Mouse (Mus musculus) forebrain, embryonic 13.5 days (tissue): ENCODE measurements at regions not wholly inside any gene's neighbourhood (a gene's known extent, or its start where the extent isn't known, plus 50 kb on each side); places are given as distances from the start of the nearest gene placed in this dataset.
A peak's percentile ranks its signal among the peaks of the same experiment; 100 is the strongest.

ENCODE experiments used
- ATAC-seq: fragments of 200-750 bp; cut with Nextera tagmentation; 2 replicates; pipeline ENCODE4 v1.8.0; 2017
- H3K27ac ChIP-seq: fragments of 300-500 bp; sonication (generic); 2 replicates; pipeline ENCODE4 v1.5.1; 2015; ENCODE audit warnings: inconsistent platforms, mild to moderate bottlenecking, moderate library complexity
- H3K27me3 ChIP-seq: fragments of 300-500 bp; sonication (generic); 2 replicates; pipeline ENCODE4 v1.6.1; 2015; ENCODE audit warnings: mild to moderate bottlenecking, inconsistent platforms
- H3K36me3 ChIP-seq: fragments of 300-500 bp; sonication (generic); 2 replicates; pipeline ENCODE4 v1.6.1; 2015; ENCODE audit warnings: mild to moderate bottlenecking, inconsistent platforms; ENCODE audit not compliant: poor library complexity, severe bottlenecking
- H3K4me1 ChIP-seq: fragments of 300-500 bp; sonication (generic); 2 replicates; pipeline ENCODE4 v1.6.1; 2015; ENCODE audit warnings: inconsistent platforms
- H3K4me2 ChIP-seq: fragments of 300-500 bp; sonication (generic); 2 replicates; pipeline ENCODE4 v1.6.1; 2015; ENCODE audit warnings: inconsistent platforms, mild to moderate bottlenecking, moderate library complexity
- H3K4me3 ChIP-seq: fragments of 300-500 bp; sonication (generic); 2 replicates; pipeline ENCODE4 v1.5.1; 2015; ENCODE audit warnings: mild to moderate bottlenecking, inconsistent platforms
- H3K9ac ChIP-seq: fragments of 300-500 bp; sonication (generic); 2 replicates; pipeline ENCODE4 v1.6.1; 2015; ENCODE audit warnings: mild to moderate bottlenecking, inconsistent platforms
- H3K9me3 ChIP-seq: fragments of 300-500 bp; sonication (generic); replicated peaks from 2 replicates; pipeline ENCODE4 v1.6.1; 2016; ENCODE audit warnings: inconsistent platforms
- WGBS: fragments of 180-500 bp; shearing (Covaris S2); methylation state at CpG from one replicate; pipeline ENCODE4 v1.1.7; 2015; 5-methylcytosine and 5-hydroxymethylcytosine counted together

- Histone ChIP-seq H3K4me1 (peaks cover 12% of the 10 kb centered on the region; the same call in 1 of the 2 replicates), H3K4me2 (no peak overlapping the region), H3K27ac (no peak overlapping the region), H3K4me3 (no peak overlapping the region), H3K9me3 (no peaks in the 10 kb centered on the region), H3K9ac (no peak overlapping the region), H3K36me3 (no peaks in the 10 kb centered on the region), H3K27me3 (peaks cover 2% of the 10 kb centered on the region; the same call in 1 of the 2 replicates)
- no peak for ATAC-seq
- 91% methylated on average over 5 of the region's 5 CpGs for WGBS
Measured at GRCm38 (mm10) chr14:102674635-102675034, 307.8 kb downstream of the Kctd12 start.

- Histone ChIP-seq H3K4me1 (peaks cover 12% of the 10 kb centered on the region; the same call in 1 of the 2 replicates), H3K9me3 (no peaks in the 10 kb centered on the region), H3K4me3 (no peak overlapping the region), H3K4me2 (no peak overlapping the region), H3K9ac (no peak overlapping the region), H3K27ac (no peak overlapping the region), H3K27me3 (peaks cover 2% of the 10 kb centered on the region; the same call in 1 of the 2 replicates), H3K36me3 (no peaks in the 10 kb centered on the region)
- peak; percentile 31; the same call in 1 of the 2 replicates for ATAC-seq
- WGBS = 36% methylated on average over 5 of the region's 5 CpGs
Measured at GRCm38 (mm10) chr14:102673724-102674123, 308.7 kb downstream of the Kctd12 start.

GRCm38 (mm10) chr14:102663240-102663639, 319.2 kb downstream of the Kctd12 start:
- Histone ChIP-seq H3K4me3 (no peak overlapping the region), H3K4me2 (no peak overlapping the region), H3K27me3 (no peaks in the 10 kb centered on the region), H3K4me1 (no peaks in the 10 kb centered on the region), H3K9ac (no peak overlapping the region), H3K9me3 (no peaks in the 10 kb centered on the region), H3K36me3 (no peaks in the 10 kb centered on the region), H3K27ac (no peak overlapping the region)
- whole genome bisulfite sequencing = 72% methylated on average over 2 of the region's 2 CpGs
- peak; percentile 72; the same call in 1 of the 2 replicates for ATAC-seq

GRCm38 (mm10) chr14:102660351-102660750, 322.1 kb downstream of the Kctd12 start:
- ATAC-seq = no peak
- WGBS = 82% methylated on average over 11 of the region's 11 CpGs
- Histone ChIP-seq H3K9me3 (no peaks in the 10 kb centered on the region), H3K4me2 (no peak overlapping the region), H3K27ac (no peak overlapping the region), H3K27me3 (no peaks in the 10 kb centered on the region), H3K36me3 (no peaks in the 10 kb centered on the region), H3K4me1 (no peaks in the 10 kb centered on the region), H3K9ac (no peak overlapping the region), H3K4me3 (no peak overlapping the region)

GRCm38 (mm10) chr14:102656235-102656634, 326.2 kb downstream of the Kctd12 start:
- H3K36me3 ChIP-seq = no peaks in the 10 kb centered on the region
- H3K4me2 ChIP-seq = no peak overlapping the region
- H3K9me3 ChIP-seq = no peaks in the 10 kb centered on the region
- no peaks in the 10 kb centered on the region for H3K4me1 ChIP-seq
- no peak overlapping the region for H3K4me3 ChIP-seq
- no peak for ATAC-seq
- H3K27me3 ChIP-seq = no peaks in the 10 kb centered on the region
- no peak overlapping the region for H3K27ac ChIP-seq
- no peak overlapping the region for H3K9ac ChIP-seq
- WGBS = 91% methylated on average over 1 of the region's 1 CpGs

GRCm38 (mm10) chr14:102629601-102630000, 352.8 kb downstream of the Kctd12 start:
- peak; percentile 27; the same call in 1 of the 2 replicates for ATAC-seq
- H3K4me1 ChIP-seq = no peaks in the 10 kb centered on the region

GRCm38 (mm10) chr14:102621546-102621945, 360.9 kb downstream of the Kctd12 start:
- ATAC-seq = no peak
- H3K9ac ChIP-seq = no peak overlapping the region
- H3K27ac ChIP-seq = no peak overlapping the region
- H3K4me2 ChIP-seq = no peak overlapping the region
- H3K27me3 ChIP-seq = no peaks in the 10 kb centered on the region
- no peaks in the 10 kb centered on the region for H3K4me1 ChIP-seq
- no peaks in the 10 kb centered on the region for H3K9me3 ChIP-seq
- no peaks in the 10 kb centered on the region for H3K36me3 ChIP-seq
- H3K4me3 ChIP-seq = no peak overlapping the region

More at GRCm38 (mm10) chr14:102629601-102630000, 352.8 kb downstream of the Kctd12 start:
- H3K4me2 ChIP-seq = no peak overlapping the region
- no peaks in the 10 kb centered on the region for H3K9me3 ChIP-seq
- 43% methylated on average over 2 of the region's 2 CpGs for WGBS
- H3K4me3 ChIP-seq = no peak overlapping the region
- no peaks in the 10 kb centered on the region for H3K27me3 ChIP-seq
- no peaks in the 10 kb centered on the region for H3K36me3 ChIP-seq
- no peak overlapping the region for H3K9ac ChIP-seq
- H3K27ac ChIP-seq = no peak overlapping the region

GRCm38 (mm10) chr14:102619056-102619455, 363.4 kb downstream of the Kctd12 start:
- ATAC-seq = no peak
- H3K9ac ChIP-seq = no peak overlapping the region
- H3K27me3 ChIP-seq = no peaks in the 10 kb centered on the region
- no peaks in the 10 kb centered on the region for H3K9me3 ChIP-seq
- no peak overlapping the region for H3K4me3 ChIP-seq
- no peaks in the 10 kb centered on the region for H3K36me3 ChIP-seq
- H3K4me2 ChIP-seq = no peak overlapping the region
- H3K4me1 ChIP-seq = peaks cover 3% of the 10 kb centered on the region; the same call in 1 of the 2 replicates
- no peak overlapping the region for H3K27ac ChIP-seq
- 58% methylated on average over 4 of the region's 4 CpGs for WGBS

- ATAC-seq = peak; percentile 81
- peak overlapping the region; percentile 22; the same call in 1 of the 2 replicates for H3K4me2 ChIP-seq
- WGBS = 11% methylated on average over 7 of the region's 7 CpGs
Measured at GRCm38 (mm10) chr14:102615588-102616309, 366.7 kb downstream of the Kctd12 start.

GRCm38 (mm10) chr14:102606055-102606454, 376.4 kb downstream of the Kctd12 start:
- Histone ChIP-seq H3K36me3 (no peaks in the 10 kb centered on the region), H3K27me3 (no peaks in the 10 kb centered on the region), H3K27ac (no peak overlapping the region), H3K4me1 (no peaks in the 10 kb centered on the region), H3K4me3 (no peak overlapping the region), H3K9me3 (no peaks in the 10 kb centered on the region), H3K9ac (no peak overlapping the region), H3K4me2 (no peak overlapping the region)
- ATAC-seq = no peak
- 78% methylated on average over 5 of the region's 5 CpGs for WGBS

More at GRCm38 (mm10) chr14:102615588-102616309, 366.7 kb downstream of the Kctd12 start:
- Histone ChIP-seq H3K4me1 (peaks cover 3% of the 10 kb centered on the region; the same call in 1 of the 2 replicates), H3K27ac (no peak overlapping the region), H3K27me3 (no peaks in the 10 kb centered on the region), H3K9me3 (no peaks in the 10 kb centered on the region), H3K4me3 (no peak overlapping the region), H3K36me3 (no peaks in the 10 kb centered on the region), H3K9ac (no peak overlapping the region)

- H3K36me3 ChIP-seq = no peaks in the 10 kb centered on the region
- no peak overlapping the region for H3K9ac ChIP-seq
- no peak overlapping the region for H3K4me3 ChIP-seq
- H3K27me3 ChIP-seq = no peaks in the 10 kb centered on the region
- ATAC-seq = no peak
- H3K9me3 ChIP-seq = no peaks in the 10 kb centered on the region
- 89% methylated on average over 3 of the region's 3 CpGs for WGBS
- H3K27ac ChIP-seq = no peak overlapping the region
- H3K4me2 ChIP-seq = no peak overlapping the region
- no peaks in the 10 kb centered on the region for H3K4me1 ChIP-seq
Measured at GRCm38 (mm10) chr14:102594850-102595249, 387.6 kb downstream of the Kctd12 start.

- H3K9ac ChIP-seq = no peak overlapping the region
- 74% methylated on average over 2 of the region's 2 CpGs for WGBS
- no peak overlapping the region for H3K4me3 ChIP-seq
- no peaks in the 10 kb centered on the region for H3K27me3 ChIP-seq
- H3K36me3 ChIP-seq = no peaks in the 10 kb centered on the region
- no peak overlapping the region for H3K27ac ChIP-seq
- no peak for ATAC-seq
- H3K4me2 ChIP-seq = no peak overlapping the region
- no peaks in the 10 kb centered on the region for H3K4me1 ChIP-seq
- H3K9me3 ChIP-seq = no peaks in the 10 kb centered on the region
Measured at GRCm38 (mm10) chr14:102553781-102554180, 428.7 kb downstream of the Kctd12 start.

- Histone ChIP-seq H3K4me1 (no peaks in the 10 kb centered on the region), H3K4me2 (no peak overlapping the region), H3K27me3 (no peaks in the 10 kb centered on the region), H3K27ac (no peak overlapping the region), H3K36me3 (no peaks in the 10 kb centered on the region), H3K4me3 (no peak overlapping the region), H3K9me3 (no peaks in the 10 kb centered on the region), H3K9ac (no peak overlapping the region)
- no peak for ATAC-seq
- 93% methylated on average over 2 of the region's 2 CpGs for WGBS
Measured at GRCm38 (mm10) chr14:102552598-102552997, 429.8 kb downstream of the Kctd12 start.
